Mouse (Mus musculus) ES-Bruce4 (cell line): ENCODE measurements around the gene Hist1h2ak. TPM values are rescaled to one million over a fixed set of nuclear protein-coding genes. Genes with fewer than 3 reads are reported as not detected.
"Not testable (repeated sequence)": the region's sequence is repeated elsewhere in the genome, so short reads cannot be mapped to it uniquely, and the experiment has no call there.

Experiments
- H3K27ac ChIP-seq: 2 replicates; pipeline ENCODE4 v1.5.1; 2012; ENCODE audit warnings: low read length, inconsistent platforms; ENCODE audit not compliant: insufficient read depth
- H3K27me3 ChIP-seq: 2 replicates; pipeline ENCODE4 v1.6.1; 2012; ENCODE audit warnings: mild to moderate bottlenecking, low read length, inconsistent platforms; ENCODE audit not compliant: control insufficient read depth, poor library complexity, insufficient read depth, severe bottlenecking
- H3K36me3 ChIP-seq: 2 replicates; pipeline ENCODE4 v1.6.1; 2012; ENCODE audit warnings: inconsistent platforms, mild to moderate bottlenecking, low read length, moderate library complexity; ENCODE audit not compliant: control insufficient read depth, poor library complexity, insufficient read depth, severe bottlenecking
- H3K4me1 ChIP-seq: one replicate; pipeline ENCODE4 v1.8.1; 2011; ENCODE audit warnings: low read length; ENCODE audit not compliant: control insufficient read depth, insufficient read depth
- H3K4me3 ChIP-seq: 2 replicates; pipeline ENCODE4 v1.5.1; 2011; ENCODE audit warnings: low read depth, mild to moderate bottlenecking, low read length
- H3K9ac ChIP-seq: 2 replicates; pipeline ENCODE4 v1.6.1; 2012; ENCODE audit warnings: low read depth, mild to moderate bottlenecking, inconsistent platforms; ENCODE audit not compliant: poor library complexity, severe bottlenecking
- H3K9me3 ChIP-seq: replicated peaks from 2 replicates; pipeline ENCODE4 v1.6.1; 2012; ENCODE audit warnings: mild to moderate bottlenecking, low read length, inconsistent platforms; ENCODE audit not compliant: control insufficient read depth, poor library complexity, insufficient read depth, severe bottlenecking
- CTCF ChIP-seq: IDR thresholded peaks from one replicate; pipeline ENCODE4 v1.8.1; 2011; ENCODE audit warnings: low read depth, low read length
- EP300 ChIP-seq: IDR thresholded peaks from 2 replicates; pipeline ENCODE4 v1.6.1; 2011; ENCODE audit warnings: low read depth, low read length; ENCODE audit not compliant: insufficient read depth
- POLR2A ChIP-seq: IDR thresholded peaks from one replicate; pipeline ENCODE4 v1.8.1; 2011; ENCODE audit warnings: low read length; ENCODE audit not compliant: insufficient read depth
- polyA plus RNA-seq: library from polyadenylated mRNA; stranded (reverse); fragments of >200 nt; gene quantifications from 2 replicates; pipeline ENCODE4 v1.2.4, GENCODE M21; 2011; ENCODE audit warnings: low read depth; ENCODE audit not compliant: missing spikeins, insufficient read depth, insufficient read length

Gene Hist1h2ak
- polyA plus RNA-seq, 1 experiment: 6.7 TPM

- peak; percentile 54 for TF ChIP-seq POLR2A
- H3K9me3 ChIP-seq: not testable (repeated sequence)
Observed at GRCm38 (mm10) chr13:21716540-21717391, 36.9 kb downstream of the Hist1h2ak start.

GRCm38 (mm10) chr13:21715864-21716539, 37.6 kb downstream of the Hist1h2ak start, which contains the start of the genes Hist1h2bl and Hist1h2ai:
Gene Hist1h2bl, minus strand, starts transcription at chr13:21716143.
Gene Hist1h2ai, plus strand, starts transcription at chr13:21716422.
- H3K36me3 ChIP-seq, H3K27me3 ChIP-seq, H3K4me1 ChIP-seq, H3K9me3 ChIP-seq: not testable (repeated sequence)
- Histone ChIP-seq H3K27ac (peak within 1 kb of the TSS; percentile 98), H3K9ac (peak within 1 kb of the TSS; percentile 96), H3K4me3 (peak within 1 kb of the TSS; percentile 87)
- peak; percentile 27 for TF ChIP-seq POLR2A

More at GRCm38 (mm10) chr13:21716540-21717391, 36.9 kb downstream of the Hist1h2ak start:
- H3K4me1 ChIP-seq, H3K36me3 ChIP-seq, H3K27me3 ChIP-seq: not testable (repeated sequence)
- H3K4me3 ChIP-seq: peak overlapping the region; percentile 87
- H3K27ac ChIP-seq: peak overlapping the region; percentile 98
- peak overlapping the region; percentile 96 for H3K9ac ChIP-seq

GRCm38 (mm10) chr13:21715131-21715863, 38.3 kb downstream of the Hist1h2ak start:
- Histone ChIP-seq H3K9me3 (no peaks in the 10 kb centered on the region), H3K36me3 (no peaks in the 10 kb centered on the region), H3K4me1 (no peaks in the 10 kb centered on the region), H3K9ac (peak overlapping the region; percentile 71), H3K4me3 (peak overlapping the region; percentile 44), H3K27me3 (no peaks in the 10 kb centered on the region), H3K27ac (peak overlapping the region; percentile 82)
- no peak for TF ChIP-seq EP300
- TF ChIP-seq POLR2A: peak; percentile 19

GRCm38 (mm10) chr13:21714725-21715124, 38.9 kb downstream of the Hist1h2ak start:
- Histone ChIP-seq H3K36me3 (no peaks in the 10 kb centered on the region), H3K9me3 (no peaks in the 10 kb centered on the region), H3K4me1 (no peaks in the 10 kb centered on the region), H3K27ac (peak overlapping the region; percentile 82), H3K9ac (peak overlapping the region; percentile 71), H3K27me3 (no peaks in the 10 kb centered on the region), H3K4me3 (peak overlapping the region; percentile 42; the same call in 1 of the 2 replicates)
- TF ChIP-seq CTCF (no peak), EP300 (no peak), POLR2A (no peak)

- TF ChIP-seq EP300 (no peak), CTCF (no peak), POLR2A (no peak)
- Histone ChIP-seq H3K27ac (no peak overlapping the region), H3K27me3 (no peaks in the 10 kb centered on the region), H3K4me3 (peak overlapping the region; percentile 90; the same call in 1 of the 2 replicates), H3K36me3 (no peaks in the 10 kb centered on the region), H3K4me1 (no peaks in the 10 kb centered on the region), H3K9me3 (no peaks in the 10 kb centered on the region), H3K9ac (peak overlapping the region; percentile 78)
Observed at GRCm38 (mm10) chr13:21711698-21712097, 41.9 kb downstream of the Hist1h2ak start.
